Comparison of ENCODE assay signal across 8 mouse cellular contexts in genomic region chr3:9593832-9594231, GRCm38 (mm10). TPM values are rescaled to one million over a fixed set of nuclear protein-coding genes. Genes with fewer than 3 reads are reported as not detected.
A peak's percentile ranks its signal among the peaks of the same experiment; 100 is the strongest.
DNase-seq lines count a peak whose midpoint lies in the region; ATAC-seq and TF ChIP-seq lines count a peak whose summit lies in the region.
"Had no signal": no experiment of that assay in that cellular context is flagged by ENCODE, and none has a peak within 500 bp of the region (broad histone marks: within the 10 kb centered on the region; RNA-seq: fewer than 3 reads in every experiment).

No protein-coding gene starts in this region.

- H3K79me2 ChIP-seq in liver, adult 2 months (ENCODE audit: control insufficient read depth, insufficient read depth, low read length), result no peaks in the 10 kb centered on the region

- no peaks in the 10 kb centered on the region for H3K36me3 ChIP-seq in liver, adult 2 months (ENCODE audit: control insufficient read depth, insufficient read depth, low read length)
- H3K36me3 ChIP-seq: embryonic facial prominence, embryonic 12.5 days had no signal

- 73% methylated on average over 2 of the region's 2 CpGs for WGBS in liver, adult 2 months

- ATAC-seq in Patski, result no peak

- intact Hi-C loops in left cerebral cortex, postnatal 10 days (cut with DNase I), result loop anchor here (10.0 kb wide), 1 partner anchor 189 kb away; no protein-coding TSS in a partner anchor

- peak; percentile 34 to 45 for DNase-seq in left cerebral cortex, adult 18-20 months (ENCODE audit: low spot score in 2 of 2)
- DNase-seq in left cerebral cortex, postnatal 10 days (ENCODE audit: extremely low spot score in 1 of 2, low spot score in 2 of 2), result no peak
- no peak for DNase-seq in Patski (ENCODE audit: low read depth, low spot score)
- peak; percentile 65 to 71 for DNase-seq in cerebellum, postnatal 10 days
- peak; percentile 57 for DNase-seq in liver, adult 2 months (ENCODE audit: extremely low read depth, low read depth, low spot score)
- DNase-seq in thymus, postnatal 4 days, result peak; percentile 64
- no peak for DNase-seq in urinary bladder, postnatal 25 days (ENCODE audit: low spot score)

- in situ Hi-C loops in Patski (cut with MboI; ENCODE audit: low pct_unique_long_range_greater_than_20kb), result no loop called here

- H3K27me3 ChIP-seq in Patski, result no peaks in the 10 kb centered on the region
- H3K27me3 ChIP-seq in liver, adult 2 months (ENCODE audit: control insufficient read depth, insufficient read depth, low read length), result no peaks in the 10 kb centered on the region
- H3K27me3 ChIP-seq: embryonic facial prominence, embryonic 12.5 days had no signal

- H3K27ac ChIP-seq in liver, adult 2 months (replicated peaks; ENCODE audit: insufficient read depth, low read depth, low read length), result no peak overlapping the region
- H3K27ac ChIP-seq: embryonic facial prominence, embryonic 12.5 days had no signal

- H3K9ac ChIP-seq in liver, adult 2 months (ENCODE audit: low read depth, low read length), result no peak overlapping the region
- H3K9ac ChIP-seq: embryonic facial prominence, embryonic 12.5 days had no signal

- no peak overlapping the region for H3K4me3 ChIP-seq in liver, adult 2 months (ENCODE audit: insufficient read depth, low read depth, low read length)
- H3K4me3 ChIP-seq: embryonic facial prominence, embryonic 12.5 days had no signal

- no peaks in the 10 kb centered on the region for H3K4me1 ChIP-seq in liver, adult 2 months (ENCODE audit: control insufficient read depth, insufficient read depth, low read length)

- POLR2A ChIA-PET in Patski (lab: Charles Lee), result interaction anchor here (0.6 to 2.0 kb wide), 2 partner anchors 15 to 98 kb away, joined by 6 read pairs; partner anchors contain the start of gene Zfp704

- CTCF ChIA-PET in Patski (lab: Charles Lee), result interaction anchor here (1.1 to 1.8 kb wide), 4 partner anchors 11 to 188 kb away, joined by 4 to 6 read pairs (median 5); no protein-coding TSS in a partner anchor

- TF ChIP-seq CTCF in Patski (IDR thresholded peaks at IDR 0.05), result peak; percentile 70
- TF ChIP-seq CTCF in liver, adult 2 months (IDR thresholded peaks at IDR 0.05; ENCODE audit: low read depth, low read length), result peak; percentile 5; the same call in 1 of the 2 replicates

- TF ChIP-seq POLR2A in liver, adult 2 months (IDR thresholded peaks at IDR 0.05; ENCODE audit: extremely low read depth, insufficient read depth, low read length), result no peak

RNA-seq across cellular contexts. Expression of gene Zfp704, which starts 16.1 kb away (rescaled TPM):
- total RNA-seq in left cerebral cortex, adult 18-20 months (2021), result 10 to 100 TPM; 28.8 to 30.4 TPM
- total RNA-seq in left cerebral cortex, postnatal 10 days (2021), result 10 to 100 TPM; 45.5 to 50.8 TPM
- 24.8 TPM for polyA plus RNA-seq in Patski (2021)
- total RNA-seq in liver, adult 2 months (2014; rRNA removed), result 3.2 and 3.5 TPM in 2 replicates
- polyA plus RNA-seq in liver, adult 2 months (2012; rRNA removed), result 1.0 and 1.3 TPM in 2 replicates

Comparison
In these comparisons a context has a peak if more than half of its experiments do, and no peak if none do; other contexts are left out.
1. DNase-seq: peak in left cerebral cortex, adult 18-20 months (2 of 2), cerebellum, postnatal 10 days (2 of 2), liver, adult 2 months (single experiment) and thymus, postnatal 4 days (single experiment); none in left cerebral cortex, postnatal 10 days (0 of 2), Patski (single experiment) and urinary bladder, postnatal 25 days (single experiment).